In genomic region chr15:101341797-101342515, GRCm38 (mm10) we compare ENCODE assay signal across 8 mouse cellular contexts. TPM values are rescaled to one million over a fixed set of nuclear protein-coding genes. Genes with fewer than 3 reads are reported as not detected.
DNase-seq lines count a peak whose midpoint lies in the region; ATAC-seq and TF ChIP-seq lines count a peak whose summit lies in the region.

No protein-coding gene starts in this region.

- no peak overlapping the region for H3K9ac ChIP-seq in heart, postnatal 0 days (replicated peaks; ENCODE audit: low read depth, low read length)

- TF ChIP-seq EP300 in heart, postnatal 0 days (IDR thresholded peaks at IDR 0.05; ENCODE audit: low read depth): no peak

- DNase-seq in heart, postnatal 0 days (ENCODE audit: low spot score): no peak
- DNase-seq in heart, adult 9 months (ENCODE audit: low spot score in 2 of 2): no peak
- peak; percentile 72 for DNase-seq in urinary bladder, postnatal 25 days (ENCODE audit: low spot score)
- no peak for DNase-seq in urinary bladder, postnatal 10 days (ENCODE audit: low spot score)
- DNase-seq in gastrocnemius, postnatal 25 days: peak; percentile 45
- DNase-seq in lung, postnatal 10 days: peak; percentile 82
- DNase-seq in MN1 (ENCODE audit: low spot score): no peak
- no peak for DNase-seq in spleen, postnatal 36 days (ENCODE audit: low spot score in 2 of 2)

- whole genome bisulfite sequencing in heart, postnatal 0 days: 54% methylated on average over 5 of the region's 5 CpGs

- H3K4me1 ChIP-seq in heart, postnatal 0 days (ENCODE audit: control insufficient read depth, insufficient read depth): no peaks in the 10 kb centered on the region

- no peaks in the 10 kb centered on the region for H3K27me3 ChIP-seq in heart, postnatal 0 days (ENCODE audit: control insufficient read depth, insufficient read depth, low read length)

- H3K4me2 ChIP-seq in heart, postnatal 0 days (ENCODE audit: low read depth, low read length): no peak overlapping the region

- peak; percentile 71 for TF ChIP-seq CTCF in heart, postnatal 0 days (IDR thresholded peaks at IDR 0.05; ENCODE audit: low read depth)

- no peak overlapping the region for H3K4me3 ChIP-seq in heart, postnatal 0 days (ENCODE audit: low read depth, low read length)

- H3K9me3 ChIP-seq in heart, postnatal 0 days (replicated peaks; ENCODE audit: control insufficient read depth, low read length): no peaks in the 10 kb centered on the region

- ATAC-seq in heart, postnatal 0 days (ENCODE audit: insufficient read depth, low read depth): no peak

- no peak overlapping the region for H3K27ac ChIP-seq in heart, postnatal 0 days (ENCODE audit: low read depth)

- H3K36me3 ChIP-seq in heart, postnatal 0 days (replicated peaks; ENCODE audit: control insufficient read depth, insufficient read depth, low read length): no peaks in the 10 kb centered on the region

RNA-seq across cellular contexts. Expression of gene Krt80, which starts 28.0 kb away (rescaled TPM):
- 5.9 and 12.0 TPM in 2 replicates for total RNA-seq in heart, postnatal 0 days (2014; rRNA removed; ENCODE audit: low replicate concordance)
- polyA plus RNA-seq in heart, postnatal 0 days (2015; fragmentation: Nextera tagmentation; extraction: Ambion mirVana): 1.8 and 2.2 TPM in 2 replicates
- total RNA-seq in gastrocnemius, postnatal 25 days (2021): 1 to 10 TPM; 1.6 to 1.9 TPM

RNA-seq across cellular contexts. Expression of gene 6030408B16Rik, which starts 48.9 kb away (rescaled TPM):
- 6.5 and 8.4 TPM in 2 replicates for total RNA-seq in heart, postnatal 0 days (2014; rRNA removed; ENCODE audit: low replicate concordance)
- polyA plus RNA-seq in heart, postnatal 0 days (2015; fragmentation: Nextera tagmentation; extraction: Ambion mirVana): 6.4 and 8.1 TPM in 2 replicates
- total RNA-seq in gastrocnemius, postnatal 25 days (2021): under 1 TPM; 0.31 to 0.32 TPM

RNA-seq across cellular contexts. Expression of gene Atg101, which starts 57.9 kb away (rescaled TPM):
- total RNA-seq in heart, postnatal 0 days (2014; rRNA removed; ENCODE audit: low replicate concordance): 43.7 and 61.6 TPM in 2 replicates
- 48.6 and 53.4 TPM in 2 replicates for polyA plus RNA-seq in heart, postnatal 0 days (2015; fragmentation: Nextera tagmentation; extraction: Ambion mirVana)
- total RNA-seq in gastrocnemius, postnatal 25 days (2021): 10 to 100 TPM; 22.3 to 31.3 TPM

Comparison
In these comparisons a context has a peak if more than half of its experiments do, and no peak if none do; other contexts are left out.
1. DNase-seq: peak in urinary bladder, postnatal 25 days (single experiment), gastrocnemius, postnatal 25 days (single experiment) and lung, postnatal 10 days (single experiment); none in heart, postnatal 0 days (single experiment), heart, adult 9 months (0 of 2), urinary bladder, postnatal 10 days (single experiment), MN1 (single experiment) and spleen, postnatal 36 days (0 of 2).